Mouse (Mus musculus) ES-Bruce4 (cell line): ENCODE results near the gene Nemf.

ENCODE experiments used
- CTCF ChIP-seq: IDR thresholded peaks from one replicate; pipeline ENCODE4 v1.8.1; 2011; ENCODE audit warnings: low read depth, low read length
- POLR2A ChIP-seq: IDR thresholded peaks from one replicate; pipeline ENCODE4 v1.8.1; 2011; ENCODE audit warnings: low read length; ENCODE audit not compliant: insufficient read depth

GRCm38 (mm10) chr12:69283146-69283545 lies 73.8 kb downstream of the Nemf start:
- TF ChIP-seq CTCF (no peak), POLR2A (no peak)
